Mouse (Mus musculus) urinary bladder, adult 2 months (tissue): ENCODE data around the gene Nxn. TPM values are rescaled to one million over a fixed set of nuclear protein-coding genes. Genes with fewer than 3 reads are reported as not detected.

ENCODE experiments used
- DNase-seq: peaks from one replicate; pipeline ENCODE4 v3.0.0; 2022; ENCODE audit warnings: low spot score
- polyA plus RNA-seq: library from polyadenylated mRNA; depleted of rRNA; stranded (reverse); fragments of >200 nt; gene quantifications from 2 replicates; pipeline ENCODE4 v1.2.3, GENCODE M21; 2012; rRNA removed

Gene Nxn
- polyA plus RNA-seq = 59.5 and 71.7 TPM in 2 replicates

- peak; percentile 90 for DNase-seq
Observed at GRCm38 (mm10) chr11:76398798-76399586, at the start of gene Nxn. Nxn (minus strand) TSS chr11:76399140.

GRCm38 (mm10) chr11:76446251-76446650 lies 47.3 kb upstream of the Nxn start:
- DNase-seq = no peak

- DNase-seq = no peak
Observed at GRCm38 (mm10) chr11:76445459-76445858, 46.5 kb upstream of the Nxn start.

GRCm38 (mm10) chr11:76439666-76440065 lies 40.7 kb upstream of the Nxn start:
- no peak for DNase-seq

GRCm38 (mm10) chr11:76436864-76437437 lies 38.0 kb upstream of the Nxn start:
- DNase-seq = peak; percentile 33

- DNase-seq = no peak
Observed at GRCm38 (mm10) chr11:76436009-76436408, 37.1 kb upstream of the Nxn start.

GRCm38 (mm10) chr11:76429966-76430631 lies 31.2 kb upstream of the Nxn start:
- no peak for DNase-seq

- no peak for DNase-seq
Observed at GRCm38 (mm10) chr11:76429556-76429955, 30.6 kb upstream of the Nxn start.

- no peak for DNase-seq
Observed at GRCm38 (mm10) chr11:76429046-76429445, 30.1 kb upstream of the Nxn start.

- no peak for DNase-seq
Observed at GRCm38 (mm10) chr11:76427781-76428180, 28.8 kb upstream of the Nxn start.

GRCm38 (mm10) chr11:76425749-76426148 lies 26.8 kb upstream of the Nxn start:
- no peak for DNase-seq

GRCm38 (mm10) chr11:76420896-76421295 lies 22.0 kb upstream of the Nxn start:
- no peak for DNase-seq

- no peak for DNase-seq
Observed at GRCm38 (mm10) chr11:76419179-76419578, 20.2 kb upstream of the Nxn start.

GRCm38 (mm10) chr11:76418423-76418822 lies 19.5 kb upstream of the Nxn start:
- DNase-seq = no peak

GRCm38 (mm10) chr11:76415985-76416384 lies 17.0 kb upstream of the Nxn start:
- DNase-seq = no peak

- no peak for DNase-seq
Observed at GRCm38 (mm10) chr11:76415001-76415400, 16.1 kb upstream of the Nxn start.

- DNase-seq = no peak
Observed at GRCm38 (mm10) chr11:76413202-76413601, 14.3 kb upstream of the Nxn start.

GRCm38 (mm10) chr11:76410826-76411225 lies 11.9 kb upstream of the Nxn start:
- DNase-seq = no peak

GRCm38 (mm10) chr11:76406702-76407583 lies 8.0 kb upstream of the Nxn start, which contains the start of gene Timm22:
Timm22 (plus strand) TSS chr11:76406952.
- peak; percentile 86 for DNase-seq

GRCm38 (mm10) chr11:76405626-76406264 lies 6.8 kb upstream of the Nxn start:
- no peak for DNase-seq

- no peak for DNase-seq
Observed at GRCm38 (mm10) chr11:76405113-76405512, 6.2 kb upstream of the Nxn start.
